Mouse (Mus musculus): Measurements from ENCODE around the gene Aqp2. TPM values are rescaled to one million over a fixed set of nuclear protein-coding genes. Genes with fewer than 3 reads are reported as not detected.

Gene Aqp2
- polyA plus RNA-seq, 1 experiment from 2014 or later = not detected

DNA sequence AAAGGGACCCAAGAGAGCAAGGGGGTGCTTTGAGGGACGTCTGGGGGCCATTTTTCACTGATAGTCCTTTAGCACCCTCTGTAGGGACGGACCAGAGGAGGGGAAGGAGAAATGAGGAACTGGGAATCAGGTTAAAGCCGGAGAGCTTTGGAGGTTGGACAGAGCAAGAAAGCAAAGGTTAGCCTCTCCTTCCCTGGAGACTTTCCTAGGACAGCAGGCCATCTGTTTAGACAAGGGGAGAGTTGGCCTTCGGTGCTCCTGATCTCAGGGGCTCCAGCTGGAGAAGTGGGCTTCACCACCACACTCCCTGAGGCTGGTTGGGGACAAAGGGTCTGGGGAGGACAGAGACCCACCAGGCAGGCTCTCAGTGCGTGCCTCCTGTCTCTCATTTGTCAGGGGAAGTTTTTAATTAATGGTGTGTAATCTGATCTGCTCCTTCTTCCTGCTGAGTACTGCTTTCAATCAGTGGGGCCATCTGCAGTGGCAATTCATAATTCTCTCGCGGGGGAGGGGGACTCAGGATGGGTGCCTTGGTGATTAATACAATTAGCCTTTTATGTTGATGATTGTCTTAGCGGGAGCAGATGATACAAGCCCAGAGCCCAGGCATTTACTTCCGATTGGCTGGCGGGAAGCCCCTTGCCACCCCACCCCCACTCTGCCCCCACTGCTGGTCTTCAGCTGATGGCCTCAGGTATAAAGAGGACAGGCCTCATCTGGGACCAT lies 28.7 kb downstream of the Aqp2 start:
- no peak overlapping the region for H3K4me2 ChIP-seq (ENCODE audit: low read depth, low read length)
- no peaks in the 10 kb centered on the region for H3K36me3 ChIP-seq (ENCODE audit: control insufficient read depth, insufficient read depth, low read length)
- H3K9ac ChIP-seq (ENCODE audit: low read length) = no peak overlapping the region
- H3K4me3 ChIP-seq (replicated peaks; ENCODE audit: low read length) = no peak overlapping the region
- no peaks in the 10 kb centered on the region for H3K27me3 ChIP-seq (ENCODE audit: control insufficient read depth, insufficient read depth, low read length)
- ATAC-seq (ENCODE audit: insufficient read depth, low FRiP score) = peak; percentile 26; the same call in 1 of the 2 replicates
- no peaks in the 10 kb centered on the region for H3K9me3 ChIP-seq (replicated peaks; ENCODE audit: control insufficient read depth, low read length)
- 35% methylated on average over 10 of the region's 10 CpGs for WGBS
- H3K27ac ChIP-seq (ENCODE audit: low read length) = no peak overlapping the region
- H3K4me1 ChIP-seq (ENCODE audit: control insufficient read depth, insufficient read depth, low read length) = peaks cover 14% of the 10 kb centered on the region

DNA sequence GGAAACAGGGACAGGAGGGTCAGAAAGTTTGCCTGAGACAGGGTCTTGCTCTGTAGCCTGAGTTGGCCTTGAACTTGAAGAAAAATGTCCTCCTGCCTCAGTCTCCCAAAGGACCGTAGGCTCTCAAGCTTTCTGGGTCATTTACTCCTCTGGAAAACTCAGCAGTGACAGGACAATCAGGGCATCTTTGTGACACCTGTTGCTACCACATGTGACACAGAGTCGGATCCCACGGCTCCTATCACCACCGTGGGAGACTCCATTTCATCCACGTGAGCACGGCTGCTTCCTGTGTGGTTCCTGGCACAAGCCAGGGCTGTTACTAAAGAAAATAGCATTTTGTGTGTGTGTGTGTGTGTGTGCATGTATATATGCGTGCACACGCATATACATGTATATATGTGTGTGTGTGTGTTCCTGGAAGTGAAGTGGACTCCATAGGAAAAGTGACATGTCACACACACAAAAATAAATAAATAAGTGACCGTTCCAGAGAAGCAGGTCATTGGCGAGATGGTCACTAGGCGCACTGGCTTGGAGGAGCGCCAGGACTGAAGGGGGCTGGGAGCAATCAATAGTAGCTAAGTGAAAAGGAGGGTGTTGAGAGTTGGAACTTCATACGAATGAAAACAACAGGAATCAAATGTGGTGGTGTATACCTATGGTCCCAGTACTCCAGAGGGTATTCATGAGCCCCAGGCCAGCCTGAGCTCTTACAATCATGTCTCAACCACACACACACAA lies 29.7 kb downstream of the Aqp2 start:
- H3K36me3 ChIP-seq (ENCODE audit: control insufficient read depth, insufficient read depth, low read length) = no peaks in the 10 kb centered on the region
- H3K4me1 ChIP-seq (ENCODE audit: control insufficient read depth, insufficient read depth, low read length) = peaks cover 14% of the 10 kb centered on the region
- H3K27me3 ChIP-seq (ENCODE audit: control insufficient read depth, insufficient read depth, low read length) = no peaks in the 10 kb centered on the region
- H3K4me3 ChIP-seq (replicated peaks; ENCODE audit: low read length) = no peak overlapping the region
- H3K9ac ChIP-seq (ENCODE audit: low read length) = no peak overlapping the region
- no peak for ATAC-seq (ENCODE audit: insufficient read depth, low FRiP score)
- H3K9me3 ChIP-seq (replicated peaks; ENCODE audit: control insufficient read depth, low read length) = no peaks in the 10 kb centered on the region
- 72% methylated on average over 13 of the region's 13 CpGs for WGBS
- H3K27ac ChIP-seq (ENCODE audit: low read length) = no peak overlapping the region
- H3K4me2 ChIP-seq (ENCODE audit: low read depth, low read length) = no peak overlapping the region

DNA sequence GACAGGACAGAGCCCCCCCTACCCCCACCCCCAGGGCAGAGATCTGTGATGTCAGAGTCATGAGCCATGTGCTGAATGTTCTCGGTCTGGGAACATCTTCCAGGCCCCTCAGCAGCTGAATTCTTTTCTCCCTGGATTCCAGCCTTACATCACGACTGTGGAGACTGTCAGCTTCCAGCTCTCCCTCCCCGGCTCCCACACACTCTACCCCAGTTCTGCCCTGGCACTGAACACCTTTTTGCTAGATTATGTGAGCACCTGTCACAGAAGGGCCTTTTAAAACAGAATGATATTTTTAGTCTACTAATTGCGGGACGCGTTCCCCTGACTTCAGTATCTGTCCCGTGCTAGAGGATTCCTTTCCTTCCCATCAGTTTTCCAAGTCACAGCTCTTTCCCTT lies 32.7 kb downstream of the Aqp2 start:
- Histone ChIP-seq H3K27ac (ENCODE audit: low read length) (no peak overlapping the region), H3K9ac (ENCODE audit: low read length) (no peak overlapping the region), H3K27me3 (ENCODE audit: control insufficient read depth, insufficient read depth, low read length) (no peaks in the 10 kb centered on the region), H3K36me3 (ENCODE audit: control insufficient read depth, insufficient read depth, low read length) (no peaks in the 10 kb centered on the region), H3K4me3 (replicated peaks; ENCODE audit: low read length) (no peak overlapping the region), H3K4me1 (ENCODE audit: control insufficient read depth, insufficient read depth, low read length) (peaks cover 26% of the 10 kb centered on the region), H3K4me2 (ENCODE audit: low read depth, low read length) (no peak overlapping the region), H3K9me3 (replicated peaks; ENCODE audit: control insufficient read depth, low read length) (no peaks in the 10 kb centered on the region)
- WGBS = 51% methylated on average over 7 of the region's 7 CpGs
- no peak for ATAC-seq (ENCODE audit: insufficient read depth, low FRiP score)

DNA sequence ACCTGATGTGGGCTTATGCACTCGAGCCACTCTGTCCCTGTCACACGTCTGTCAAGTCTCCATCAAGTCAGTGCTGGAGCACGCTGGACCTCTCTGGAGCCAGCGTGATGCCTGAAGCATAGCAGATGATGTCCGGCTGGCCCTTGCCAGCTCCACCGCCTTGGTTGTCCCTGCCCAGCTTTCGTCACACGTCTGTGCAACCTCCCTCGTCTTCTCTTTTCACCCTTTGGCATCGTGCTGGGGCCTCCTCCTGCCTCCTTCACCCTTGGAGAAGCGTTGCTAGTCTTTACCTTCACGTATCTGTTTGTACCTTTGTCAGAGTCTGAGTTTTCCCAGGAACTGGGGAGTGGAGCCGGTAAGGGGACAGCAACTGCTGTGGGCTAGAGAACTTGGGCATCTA lies 35.4 kb downstream of the Aqp2 start:
- WGBS = 67% methylated on average over 13 of the region's 13 CpGs
- peaks cover 16% of the 10 kb centered on the region for H3K4me1 ChIP-seq (ENCODE audit: control insufficient read depth, insufficient read depth, low read length)
- H3K27me3 ChIP-seq (ENCODE audit: control insufficient read depth, insufficient read depth, low read length) = no peaks in the 10 kb centered on the region
- ATAC-seq (ENCODE audit: insufficient read depth, low FRiP score) = no peak
- H3K9ac ChIP-seq (ENCODE audit: low read length) = no peak overlapping the region
- H3K4me3 ChIP-seq (replicated peaks; ENCODE audit: low read length) = no peak overlapping the region
- no peaks in the 10 kb centered on the region for H3K9me3 ChIP-seq (replicated peaks; ENCODE audit: control insufficient read depth, low read length)
- no peaks in the 10 kb centered on the region for H3K36me3 ChIP-seq (ENCODE audit: control insufficient read depth, insufficient read depth, low read length)
- H3K27ac ChIP-seq (ENCODE audit: low read length) = no peak overlapping the region
- no peak overlapping the region for H3K4me2 ChIP-seq (ENCODE audit: low read depth, low read length)

DNA sequence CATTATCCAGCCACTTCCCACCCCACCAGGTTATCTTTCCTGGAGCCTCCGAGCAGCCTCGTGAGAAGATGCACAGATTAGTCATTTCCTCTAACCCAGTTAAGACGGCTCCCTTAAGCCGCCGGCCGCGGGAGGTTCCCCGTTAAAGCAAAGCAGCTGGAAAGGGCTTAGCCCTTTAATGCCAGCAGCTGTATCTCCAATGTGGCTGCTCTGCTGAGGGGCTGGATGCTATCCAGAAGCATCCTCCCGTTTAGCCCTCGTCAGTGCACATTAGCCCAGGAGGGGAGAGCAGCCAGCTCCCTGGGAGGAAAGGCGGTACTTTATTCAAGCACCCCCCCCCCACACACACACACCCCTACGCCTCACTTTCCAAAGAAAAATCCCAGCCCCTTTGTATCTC lies 35.9 kb downstream of the Aqp2 start:
- 13% methylated on average over 12 of the region's 12 CpGs for WGBS
- Histone ChIP-seq H3K27me3 (ENCODE audit: control insufficient read depth, insufficient read depth, low read length) (no peaks in the 10 kb centered on the region), H3K9me3 (replicated peaks; ENCODE audit: control insufficient read depth, low read length) (no peaks in the 10 kb centered on the region), H3K36me3 (ENCODE audit: control insufficient read depth, insufficient read depth, low read length) (no peaks in the 10 kb centered on the region), H3K9ac (ENCODE audit: low read length) (no peak overlapping the region), H3K4me1 (ENCODE audit: control insufficient read depth, insufficient read depth, low read length) (peaks cover 16% of the 10 kb centered on the region), H3K27ac (ENCODE audit: low read length) (peak overlapping the region; percentile 70), H3K4me2 (ENCODE audit: low read depth, low read length) (peak overlapping the region; percentile 30), H3K4me3 (replicated peaks; ENCODE audit: low read length) (no peak overlapping the region)
- ATAC-seq (ENCODE audit: insufficient read depth, low FRiP score) = peak; percentile 82

DNA sequence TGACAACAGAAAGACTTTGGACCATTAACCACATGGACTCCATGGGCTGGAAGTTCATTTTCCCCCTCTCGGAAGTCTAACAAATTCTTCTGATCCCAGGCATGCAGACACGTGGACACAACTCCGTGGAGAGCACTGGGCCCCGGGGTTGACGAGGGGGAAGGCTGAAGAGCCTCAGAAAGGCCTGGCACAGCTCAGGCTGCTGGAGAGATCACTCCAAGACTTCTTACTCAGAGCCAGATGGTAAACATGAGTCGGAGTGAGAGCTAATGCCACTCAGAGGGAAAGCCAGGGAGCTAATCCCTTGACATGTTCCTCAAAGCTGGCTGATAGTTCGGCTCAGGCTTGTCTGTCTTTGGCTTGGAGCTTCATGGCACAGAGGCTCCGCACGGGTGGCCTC lies 36.4 kb downstream of the Aqp2 start:
- H3K4me3 ChIP-seq (replicated peaks; ENCODE audit: low read length) = no peak overlapping the region
- no peaks in the 10 kb centered on the region for H3K9me3 ChIP-seq (replicated peaks; ENCODE audit: control insufficient read depth, low read length)
- 31% methylated on average over 9 of the region's 9 CpGs for WGBS
- H3K36me3 ChIP-seq (ENCODE audit: control insufficient read depth, insufficient read depth, low read length) = no peaks in the 10 kb centered on the region
- peak overlapping the region; percentile 30 for H3K4me2 ChIP-seq (ENCODE audit: low read depth, low read length)
- no peaks in the 10 kb centered on the region for H3K27me3 ChIP-seq (ENCODE audit: control insufficient read depth, insufficient read depth, low read length)
- peak overlapping the region; percentile 70 for H3K27ac ChIP-seq (ENCODE audit: low read length)
- peaks cover 16% of the 10 kb centered on the region for H3K4me1 ChIP-seq (ENCODE audit: control insufficient read depth, insufficient read depth, low read length)
- peak; percentile 72 for ATAC-seq (ENCODE audit: insufficient read depth, low FRiP score)
- H3K9ac ChIP-seq (ENCODE audit: low read length) = 0 out of 2 replicates have a peak overlapping the region, but pooled peaks have one; percentile 5

DNA sequence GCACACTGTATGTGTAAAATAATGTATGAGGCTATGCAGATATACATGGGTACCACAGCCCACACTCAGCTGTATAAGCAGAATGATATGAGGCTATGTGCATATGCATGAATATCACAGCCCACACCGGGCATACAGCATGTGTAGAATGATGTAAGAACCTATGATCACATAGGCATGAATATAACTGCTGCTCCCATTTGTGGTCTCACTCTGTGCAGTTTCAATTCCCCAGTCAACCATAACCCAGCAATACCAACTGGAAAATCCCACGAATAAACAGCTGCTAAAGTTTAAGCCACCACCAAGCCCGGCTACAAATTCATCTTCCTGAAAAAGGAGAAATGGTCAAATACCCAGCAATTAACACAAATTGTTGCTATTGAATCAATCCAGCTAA lies 39.7 kb downstream of the Aqp2 start:
- no peak overlapping the region for H3K4me2 ChIP-seq (ENCODE audit: low read depth, low read length)
- H3K4me1 ChIP-seq (ENCODE audit: control insufficient read depth, insufficient read depth, low read length) = peaks cover 16% of the 10 kb centered on the region
- WGBS = 84% methylated on average over 3 of the region's 3 CpGs
- H3K36me3 ChIP-seq (ENCODE audit: control insufficient read depth, insufficient read depth, low read length) = peaks cover 4% of the 10 kb centered on the region
- H3K9ac ChIP-seq (ENCODE audit: low read length) = no peak overlapping the region
- H3K27me3 ChIP-seq (ENCODE audit: control insufficient read depth, insufficient read depth, low read length) = no peaks in the 10 kb centered on the region
- no peak overlapping the region for H3K27ac ChIP-seq (ENCODE audit: low read length)
- no peak overlapping the region for H3K4me3 ChIP-seq (replicated peaks; ENCODE audit: low read length)
- ATAC-seq (ENCODE audit: insufficient read depth, low FRiP score) = no peak
- H3K9me3 ChIP-seq (replicated peaks; ENCODE audit: control insufficient read depth, low read length) = no peaks in the 10 kb centered on the region

DNA sequence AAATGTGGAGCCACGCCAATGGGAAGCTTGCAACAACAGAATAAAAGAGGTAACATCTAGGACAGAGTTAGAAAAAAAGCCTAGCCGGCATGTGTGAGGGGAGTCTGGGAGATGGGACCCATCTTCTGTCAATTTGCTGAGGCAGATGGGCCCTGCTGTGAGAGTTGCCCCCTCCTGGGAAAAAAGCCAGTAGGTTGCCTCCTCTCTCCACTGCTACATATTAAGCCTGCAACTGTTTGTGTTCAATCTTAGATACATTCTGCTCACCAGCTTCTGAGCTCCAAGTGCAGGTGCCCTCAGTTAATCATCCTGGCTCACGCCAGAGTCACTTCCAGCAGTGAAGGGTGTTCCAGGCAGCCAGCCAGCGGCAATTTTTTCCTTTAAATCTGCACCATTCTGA lies 41.0 kb downstream of the Aqp2 start:
- peaks cover 9% of the 10 kb centered on the region for H3K4me1 ChIP-seq (ENCODE audit: control insufficient read depth, insufficient read depth, low read length)
- WGBS = 69% methylated on average over 4 of the region's 4 CpGs
- ATAC-seq (ENCODE audit: insufficient read depth, low FRiP score) = no peak
- H3K36me3 ChIP-seq (ENCODE audit: control insufficient read depth, insufficient read depth, low read length) = peaks cover 5% of the 10 kb centered on the region
- no peak overlapping the region for H3K27ac ChIP-seq (ENCODE audit: low read length)
- no peak overlapping the region for H3K4me3 ChIP-seq (replicated peaks; ENCODE audit: low read length)
- H3K9ac ChIP-seq (ENCODE audit: low read length) = no peak overlapping the region
- no peaks in the 10 kb centered on the region for H3K9me3 ChIP-seq (replicated peaks; ENCODE audit: control insufficient read depth, low read length)
- H3K27me3 ChIP-seq (ENCODE audit: control insufficient read depth, insufficient read depth, low read length) = no peaks in the 10 kb centered on the region
- no peak overlapping the region for H3K4me2 ChIP-seq (ENCODE audit: low read depth, low read length)

DNA sequence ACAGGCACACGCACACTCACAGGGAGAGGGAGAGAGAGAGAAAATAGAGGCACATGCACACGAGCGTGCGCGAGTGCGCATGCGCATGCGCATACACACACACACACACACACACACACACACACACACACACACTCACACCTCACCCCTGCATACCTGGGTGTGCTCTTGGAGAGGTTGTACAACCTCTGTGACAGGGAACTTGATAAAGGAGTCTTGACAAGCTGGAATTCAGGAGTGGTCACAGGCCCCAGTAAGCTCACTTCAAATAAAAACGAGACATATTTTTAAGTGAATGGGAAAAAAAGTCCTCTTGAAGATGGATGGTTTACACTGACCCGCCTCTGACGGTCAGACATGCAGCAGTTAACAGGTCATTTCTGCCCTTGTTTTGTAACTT lies 43.2 kb downstream of the Aqp2 start:
- no peaks in the 10 kb centered on the region for H3K4me1 ChIP-seq (ENCODE audit: control insufficient read depth, insufficient read depth, low read length)
- ATAC-seq (ENCODE audit: insufficient read depth, low FRiP score) = no peak
- no peaks in the 10 kb centered on the region for H3K9me3 ChIP-seq (replicated peaks; ENCODE audit: control insufficient read depth, low read length)
- 87% methylated on average over 11 of the region's 11 CpGs for WGBS
- H3K36me3 ChIP-seq (ENCODE audit: control insufficient read depth, insufficient read depth, low read length) = peaks cover 14% of the 10 kb centered on the region
- no peaks in the 10 kb centered on the region for H3K27me3 ChIP-seq (ENCODE audit: control insufficient read depth, insufficient read depth, low read length)
- H3K4me3 ChIP-seq (replicated peaks; ENCODE audit: low read length) = no peak overlapping the region
- no peak overlapping the region for H3K4me2 ChIP-seq (ENCODE audit: low read depth, low read length)
- H3K9ac ChIP-seq (ENCODE audit: low read length) = no peak overlapping the region
- H3K27ac ChIP-seq (ENCODE audit: low read length) = no peak overlapping the region
